Mouse (Mus musculus) left cerebral cortex, postnatal 4 days (tissue): ENCODE measurements around the gene Arhgef28. TPM values are rescaled to one million over a fixed set of nuclear protein-coding genes. Genes with fewer than 3 reads are reported as not detected.
A peak's percentile ranks its signal among the peaks of the same experiment; 100 is the strongest.

Experiments
- DNase-seq: peaks from one replicate; pipeline ENCODE4 v3.0.0-alpha.2; 2022
- intact Hi-C: fragments of 180-260 bp; cut with DNase I; formaldehyde crosslinking; loops from one replicate; pipeline ENCODE4 v1.15.1; 2025
- total RNA-seq, 2 experiments: library from RNA; stranded (reverse); gene quantifications; 2 replicates each; pipeline ENCODE4 v1.2.3; 2021

Arhgef28 gene
- total RNA-seq, 2 experiments from 2014 or later = 43.8 to 49.9 TPM

DNA sequence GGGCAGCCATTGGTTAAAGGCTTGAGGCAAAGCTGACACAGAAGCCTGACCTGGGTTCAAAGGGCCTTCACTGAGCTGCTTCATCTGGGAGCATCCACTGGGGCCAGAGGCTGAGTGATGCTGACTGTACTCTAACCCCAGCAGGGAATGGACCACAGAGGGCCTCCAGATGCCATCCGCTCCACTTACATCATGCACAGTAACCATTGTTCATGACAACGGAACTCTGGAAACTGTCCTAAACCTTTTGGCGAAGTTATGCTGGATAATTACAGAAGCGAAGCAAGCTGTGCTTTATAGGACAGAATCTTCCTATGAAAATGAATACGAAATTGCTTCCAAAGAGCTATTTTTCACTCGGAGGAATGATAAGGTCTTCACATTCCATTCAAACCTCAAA, 219.5 kb downstream of the Arhgef28 start:
- DNase-seq = no peak
- intact Hi-C loops = no loop called here

DNA sequence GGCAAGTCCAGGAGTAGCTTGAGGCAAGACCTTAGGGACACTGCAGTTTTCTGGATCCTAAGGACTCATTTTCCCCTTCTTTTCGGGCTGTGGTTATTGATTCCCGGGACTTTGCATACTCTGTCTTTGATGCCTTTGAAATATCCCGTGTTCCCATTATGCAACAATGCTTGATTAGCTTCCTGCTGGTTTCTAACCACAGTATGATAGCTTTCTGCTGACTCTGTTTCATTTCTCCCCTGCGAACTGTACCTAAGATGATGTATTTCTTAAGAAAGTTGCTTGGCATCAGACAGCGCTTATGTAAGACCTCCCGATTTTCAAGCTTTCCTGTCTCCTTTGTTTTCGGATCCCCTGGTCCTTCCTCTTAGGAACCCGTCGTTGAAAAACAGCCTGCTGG, 229.1 kb downstream of the Arhgef28 start:
- DNase-seq = no peak
- intact Hi-C loops = no loop called here

DNA sequence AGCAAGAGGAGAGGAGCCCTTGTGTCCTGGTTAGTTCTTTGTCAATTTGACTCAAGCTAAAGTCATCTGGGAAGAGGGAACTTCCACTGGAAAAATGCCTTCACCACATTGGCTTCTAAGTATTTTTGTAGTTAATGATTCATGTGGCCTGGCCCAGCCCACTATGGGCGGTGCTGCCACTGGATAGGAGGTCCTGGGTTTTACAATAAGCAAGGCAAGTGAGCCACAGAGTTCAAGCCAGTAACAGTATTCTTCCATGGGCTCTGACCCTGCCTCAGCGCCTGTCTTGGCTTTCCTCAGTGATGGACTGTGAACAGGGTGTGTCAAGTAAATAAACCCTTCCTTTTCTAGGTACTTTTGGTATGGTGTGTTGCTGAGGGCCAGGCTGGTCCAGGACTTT, 229.6 kb downstream of the Arhgef28 start:
- no peak for DNase-seq
- intact Hi-C loops = no loop called here

DNA sequence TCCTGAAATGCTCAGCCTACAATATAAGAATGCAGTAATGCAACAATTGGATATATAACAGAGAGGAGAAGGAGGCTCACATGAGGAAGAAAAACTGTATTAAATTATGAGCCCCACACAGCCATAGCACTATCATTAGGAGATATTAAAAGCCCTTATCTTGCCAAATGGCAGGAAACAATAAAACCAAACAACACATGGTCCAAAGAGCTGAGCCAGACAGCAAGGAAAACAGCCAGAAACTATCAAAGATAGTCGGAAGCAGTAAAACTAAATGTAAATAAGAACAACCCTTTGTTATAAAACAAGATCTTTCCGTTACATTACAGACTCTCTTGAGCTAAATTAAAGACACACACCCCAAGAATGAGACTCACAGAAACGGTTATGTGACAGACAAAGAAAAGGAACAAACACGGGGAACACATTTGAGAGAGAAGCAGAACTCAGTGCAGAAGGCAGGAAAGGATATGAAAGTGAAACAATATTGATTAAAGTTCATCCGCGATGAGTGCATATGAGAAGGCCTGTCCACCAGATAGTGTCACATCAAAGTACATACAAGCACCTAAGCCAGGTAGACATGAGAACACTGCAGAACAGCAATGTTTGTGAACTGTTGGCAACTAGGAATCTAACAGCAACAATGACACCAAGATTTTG, 231.6 kb downstream of the Arhgef28 start:
- intact Hi-C loops = no loop called here
- no peak for DNase-seq

DNA sequence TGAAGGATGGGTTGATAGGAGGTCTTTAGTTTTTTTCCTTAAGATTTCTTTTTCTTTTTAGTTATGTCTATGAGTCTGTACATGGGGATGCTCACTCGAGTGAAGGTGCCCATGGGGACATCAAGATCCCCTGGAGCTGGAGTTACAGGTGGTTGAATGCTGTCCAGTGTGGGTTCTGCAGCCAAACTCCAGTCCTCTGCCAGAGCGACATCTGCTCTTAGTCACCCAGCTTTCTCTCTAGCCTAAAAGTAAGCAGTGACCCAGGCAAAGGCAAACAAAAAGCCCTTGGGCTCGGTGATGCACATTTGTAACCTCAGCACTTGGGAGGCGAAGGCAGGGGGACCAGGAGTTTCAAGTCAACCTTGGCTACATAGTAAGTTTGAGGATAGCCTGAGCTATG, 232.3 kb downstream of the Arhgef28 start:
- intact Hi-C loops = no loop called here
- DNase-seq = no peak

DNA sequence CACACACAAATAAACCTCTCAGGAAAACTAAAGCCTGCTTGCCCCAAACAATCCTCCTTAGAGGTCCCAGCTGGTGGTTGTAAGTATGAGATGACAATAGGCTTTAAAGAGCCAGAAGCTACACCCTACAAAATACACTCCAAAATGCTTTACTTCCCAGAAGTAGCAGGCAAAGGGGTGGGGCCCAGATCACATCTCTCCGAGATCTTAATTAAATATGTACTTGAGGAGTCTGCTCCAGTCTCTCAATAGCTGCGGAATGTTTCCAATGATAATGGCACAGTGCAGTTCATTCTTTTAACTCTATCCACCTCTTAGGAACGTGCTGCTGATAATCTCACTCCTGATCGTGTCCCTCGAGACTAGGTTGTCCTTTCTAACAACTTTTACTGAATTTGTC, 240.2 kb downstream of the Arhgef28 start:
- intact Hi-C loops = no loop called here
- DNase-seq = no peak

DNA sequence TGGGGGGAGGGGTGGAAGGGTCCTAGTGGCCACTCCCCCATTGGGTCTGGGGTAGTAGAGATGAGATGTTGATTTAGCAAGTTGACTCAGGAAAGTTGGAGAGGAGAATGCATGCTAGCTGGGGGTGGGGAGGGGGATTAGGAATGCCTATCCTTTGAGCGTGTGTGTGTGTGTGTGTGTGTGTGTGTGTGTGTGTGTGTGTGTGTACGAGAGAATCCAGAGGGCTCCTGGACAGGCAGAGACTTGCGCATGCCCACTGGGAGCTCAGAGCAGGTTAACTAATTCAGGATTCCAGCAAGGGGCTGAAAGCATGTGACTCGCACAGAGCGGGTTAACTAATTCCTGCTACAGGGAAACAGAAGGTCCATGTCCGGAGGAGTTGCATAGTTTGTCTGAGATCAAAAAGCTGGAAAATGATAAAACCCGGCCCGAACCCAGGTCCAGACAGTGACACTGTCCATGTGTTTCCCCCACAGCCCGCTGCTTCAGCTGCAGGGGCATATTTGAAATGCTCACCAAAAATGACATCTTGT, 241.3 kb downstream of the Arhgef28 start:
- no peak for DNase-seq
- intact Hi-C loops = no loop called here

DNA sequence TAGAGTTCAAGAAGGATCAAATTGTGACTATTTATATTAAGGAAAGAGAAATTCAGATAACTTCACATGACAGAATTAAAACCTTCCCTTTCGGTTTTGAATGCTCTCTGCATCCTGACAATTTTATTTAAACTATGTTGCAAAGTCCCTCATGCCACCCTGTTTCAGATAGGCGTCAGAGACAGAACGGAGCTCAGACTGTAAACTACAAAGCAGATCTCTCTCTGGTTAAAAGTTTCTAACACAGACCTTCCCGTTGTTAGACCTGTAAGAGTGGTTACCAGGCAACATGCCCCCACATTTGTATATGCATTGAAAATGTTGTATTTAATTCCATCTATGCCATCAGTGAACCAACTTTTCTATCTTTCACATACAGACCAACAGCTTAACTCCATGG, 246.1 kb downstream of the Arhgef28 start:
- intact Hi-C loops = no loop called here
- no peak for DNase-seq

DNA sequence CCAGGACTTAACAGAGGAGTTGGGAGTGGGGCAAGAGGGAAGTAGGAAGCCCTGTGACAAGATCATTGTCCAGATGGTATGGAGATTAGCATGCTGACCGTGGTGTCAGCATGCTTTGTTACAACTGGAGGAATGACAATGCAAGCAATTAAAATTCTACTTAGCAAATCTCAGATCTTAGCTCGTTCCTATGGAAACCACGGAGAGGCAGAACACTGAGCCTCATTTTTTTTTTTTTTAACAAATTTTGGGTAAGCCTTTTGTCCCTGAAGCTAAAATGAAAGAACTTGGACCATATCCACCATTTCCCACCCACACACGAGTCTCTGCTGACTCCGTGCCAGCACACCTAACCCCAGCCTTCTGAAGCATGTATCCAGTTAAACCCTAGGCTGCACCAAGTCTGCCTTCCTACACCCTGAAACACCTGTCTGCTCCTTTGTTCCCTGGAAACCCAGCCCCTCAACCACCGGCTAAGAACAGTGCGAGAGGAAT, 246.8 kb downstream of the Arhgef28 start:
- intact Hi-C loops = no loop called here

DNA sequence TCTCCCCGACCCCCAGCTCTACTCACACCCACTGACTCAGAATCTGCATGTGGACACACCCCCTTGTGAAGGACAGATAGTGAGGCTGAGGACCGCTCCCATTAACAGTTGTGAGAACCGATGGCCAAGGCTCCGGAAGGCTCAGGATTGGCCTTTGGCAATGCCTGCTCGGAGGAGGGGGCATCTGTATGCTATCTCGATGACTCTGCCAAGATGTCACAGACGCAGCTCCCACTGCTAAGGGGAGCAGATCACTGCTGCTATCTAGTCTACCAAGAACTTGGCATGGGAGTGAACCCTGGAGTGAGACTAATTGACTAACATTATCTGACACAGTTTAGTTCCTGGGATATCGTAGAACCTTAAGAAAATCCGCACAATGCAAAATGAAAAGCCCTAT, 250.5 kb downstream of the Arhgef28 start:
- intact Hi-C loops = no loop called here
- peak; percentile 51 for DNase-seq

More for the DNA sequence above, 246.8 kb downstream of the Arhgef28 start:
- DNase-seq = peak; percentile 21

DNA sequence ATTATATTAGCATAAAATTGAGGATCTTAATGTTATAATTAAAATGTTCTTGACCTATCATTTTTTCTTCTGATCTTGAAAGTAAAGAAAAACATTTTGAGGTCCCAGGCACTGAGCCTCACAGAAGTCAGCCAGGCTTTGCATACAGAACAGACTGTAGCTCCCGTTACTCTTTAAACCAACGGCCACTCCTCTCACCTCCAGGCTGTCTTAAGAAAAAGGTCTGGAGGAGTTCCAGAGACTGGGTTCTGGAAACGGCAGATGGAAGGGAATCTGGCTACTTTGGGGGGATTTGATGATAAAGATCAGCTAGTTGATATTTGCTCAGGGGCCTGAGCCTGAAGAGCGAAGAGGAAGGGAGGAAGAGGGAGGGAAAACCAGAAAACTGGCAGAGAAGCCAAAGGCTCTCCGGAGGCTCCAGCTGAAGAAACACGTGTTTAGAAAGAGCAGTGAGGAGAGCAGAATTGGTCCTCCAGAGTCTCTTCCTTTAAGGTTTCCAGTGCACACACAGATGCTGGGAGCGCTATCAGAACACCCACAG, 251.2 kb downstream of the Arhgef28 start:
- intact Hi-C loops = no loop called here
- DNase-seq = no peak

DNA sequence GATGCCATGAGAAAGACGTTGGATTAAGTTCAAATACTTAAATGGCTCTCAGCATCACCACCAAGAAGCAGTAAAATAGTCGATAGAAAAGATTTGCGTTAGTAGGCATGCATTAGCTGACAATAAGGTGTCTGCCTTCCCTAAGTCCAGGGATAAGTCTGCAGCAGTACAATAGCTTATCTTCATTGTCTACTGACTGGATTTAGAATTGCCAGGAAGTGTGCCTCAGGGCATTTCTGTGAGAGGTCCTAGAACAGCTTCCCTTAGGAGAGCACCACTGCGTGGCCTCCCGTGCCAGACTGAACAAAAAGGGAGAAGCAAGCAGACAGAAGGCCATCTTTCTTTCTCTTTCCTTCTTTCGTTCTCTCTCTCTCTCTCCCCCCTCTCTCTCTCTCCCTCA, 252.2 kb downstream of the Arhgef28 start:
- intact Hi-C loops = no loop called here
- DNase-seq = no peak

DNA sequence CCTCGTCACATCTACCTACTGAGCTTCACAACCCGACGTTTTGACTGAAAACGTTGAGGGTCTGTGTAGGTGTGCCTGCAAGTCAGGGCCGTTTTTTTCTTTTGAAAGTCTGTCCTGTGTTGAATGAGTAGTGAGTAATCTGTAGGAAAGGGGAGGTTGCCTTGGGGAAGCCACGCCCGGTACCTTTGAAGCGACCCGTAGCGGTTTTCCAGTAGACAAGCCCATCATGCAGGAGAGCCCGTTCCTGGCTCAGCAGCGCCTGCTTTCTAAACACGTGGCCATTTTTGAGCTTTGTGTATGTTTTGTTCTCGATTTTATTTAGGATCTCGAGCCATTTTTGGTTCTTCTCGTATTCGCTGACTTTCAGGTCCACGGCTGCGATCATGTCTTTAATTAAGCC, 252.7 kb downstream of the Arhgef28 start:
- no peak for DNase-seq
- intact Hi-C loops = no loop called here

DNA sequence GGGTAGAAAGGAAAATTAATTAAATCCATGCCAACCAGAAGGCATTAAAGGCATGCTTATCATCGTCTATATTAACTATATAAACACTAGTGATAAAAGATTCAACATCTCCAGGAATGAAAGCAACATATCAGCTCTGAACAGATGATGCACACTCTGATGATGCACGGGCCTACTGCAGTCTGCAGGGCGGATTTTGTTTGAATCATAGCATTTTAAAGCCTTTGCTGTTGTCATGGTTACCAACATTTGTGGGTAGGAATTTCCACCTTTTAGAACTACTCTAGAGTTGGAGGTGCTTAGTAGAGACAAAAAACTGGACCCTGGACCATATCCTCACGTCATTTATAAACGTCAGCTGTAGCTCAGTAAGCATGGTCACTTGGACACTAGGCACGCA, 257.4 kb downstream of the Arhgef28 start:
- intact Hi-C loops = loop anchor here (10.0 kb wide), 1 partner anchor 286 kb away; no protein-coding TSS in a partner anchor
- DNase-seq = no peak

DNA sequence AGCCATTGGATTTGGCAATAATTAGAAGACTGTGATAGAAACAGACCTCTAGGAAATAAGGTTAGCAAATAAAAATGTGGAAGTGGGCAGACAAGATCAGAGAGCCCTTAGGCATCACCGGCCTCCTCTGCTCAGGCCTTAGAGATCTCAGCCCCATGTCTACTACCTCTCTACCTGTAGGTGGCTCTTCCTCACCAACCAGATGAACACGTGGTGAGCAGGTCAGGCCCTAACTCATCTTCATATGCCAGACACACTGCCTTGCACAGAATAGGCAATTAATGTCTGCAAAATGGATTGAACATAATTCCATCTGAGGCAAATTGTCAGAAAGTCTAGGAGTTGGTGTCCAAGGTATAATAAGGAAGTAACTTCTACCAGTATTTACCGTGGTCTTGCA, 258.6 kb downstream of the Arhgef28 start:
- no peak for DNase-seq
- intact Hi-C loops = loop anchor here (10.0 kb wide), 1 partner anchor 287 kb away; no protein-coding TSS in a partner anchor

DNA sequence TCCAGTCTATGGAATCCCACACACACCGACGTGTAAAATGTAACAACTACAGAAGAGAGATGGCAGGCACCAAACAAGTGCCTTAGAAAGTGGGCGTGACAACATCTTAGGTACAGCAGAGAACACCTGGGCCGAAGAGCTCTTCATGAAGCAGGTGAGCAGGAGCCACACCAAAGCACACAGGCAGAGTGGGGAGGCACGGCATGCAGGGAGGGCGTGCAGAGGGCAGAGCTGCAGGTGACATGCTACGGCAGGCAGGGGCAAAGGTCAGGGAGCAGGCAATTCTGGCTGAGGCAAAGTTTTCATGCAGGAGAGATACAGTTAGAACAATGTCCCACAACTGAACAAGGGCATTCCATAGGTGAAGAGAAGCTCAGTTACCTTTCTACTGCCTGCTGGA, 259.8 kb downstream of the Arhgef28 start:
- intact Hi-C loops = loop anchor here (10.0 kb wide), 1 partner anchor 288 kb away; no protein-coding TSS in a partner anchor
- no peak for DNase-seq

DNA sequence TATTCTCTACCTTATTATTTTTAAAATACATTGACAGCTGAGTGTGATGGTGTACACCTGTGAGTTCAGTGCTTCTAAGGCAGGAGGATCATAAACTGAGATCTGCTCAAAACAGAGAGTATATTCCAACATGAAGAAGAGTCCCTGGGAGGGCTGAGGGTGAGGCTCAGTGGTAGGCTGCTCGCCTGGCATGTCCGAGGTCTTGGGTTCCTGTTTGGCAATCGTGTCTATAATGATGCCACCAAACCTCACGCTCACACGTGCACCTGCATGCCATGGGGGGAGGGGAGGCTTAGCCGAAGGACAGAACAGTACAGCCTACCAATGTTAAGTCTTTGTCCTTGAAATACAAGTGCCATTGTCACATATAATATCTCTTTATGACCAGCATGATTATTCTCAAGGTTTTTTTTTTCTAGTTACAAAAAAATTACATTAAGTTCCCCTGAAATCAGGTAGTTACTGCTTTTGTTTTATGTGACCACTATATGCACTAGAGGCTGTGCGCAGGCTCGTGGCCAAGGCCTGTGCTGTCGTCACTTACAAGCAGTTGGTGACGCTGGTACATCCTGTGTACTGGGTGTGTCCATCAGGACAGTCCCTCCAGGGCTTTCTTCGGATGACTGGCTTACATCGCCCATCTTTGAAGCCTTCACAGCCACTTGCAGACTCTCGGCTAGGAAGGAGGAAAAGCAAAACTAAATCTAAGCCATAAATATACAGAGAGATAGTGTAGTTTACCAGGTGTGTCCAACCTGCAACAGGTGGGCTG, 264.1 kb downstream of the Arhgef28 start:
- intact Hi-C loops = loop anchor here (10.0 kb wide), 1 partner anchor 293 kb away; no protein-coding TSS in a partner anchor
- no peak for DNase-seq

DNA sequence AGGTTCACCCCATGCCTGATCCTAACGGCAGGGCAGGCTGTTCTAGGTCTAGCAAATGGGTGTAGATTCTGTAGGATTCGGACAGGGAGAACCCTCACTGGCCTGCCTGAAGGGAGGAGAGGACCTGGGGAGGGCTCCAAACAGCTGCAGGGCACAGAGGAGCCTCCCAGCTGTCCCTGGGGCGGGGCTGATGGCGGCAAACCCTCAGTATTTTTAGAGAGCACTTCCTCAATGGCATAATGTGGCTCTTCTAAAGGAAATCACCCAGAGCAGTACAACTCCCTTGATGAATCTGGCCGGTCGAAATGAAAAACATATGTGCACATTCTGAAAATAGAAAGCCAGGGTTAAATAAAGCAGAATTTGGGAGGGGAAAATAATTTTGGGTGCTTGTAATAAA, 265.1 kb downstream of the Arhgef28 start:
- intact Hi-C loops = loop anchor here (10.0 kb wide), 1 partner anchor 294 kb away; no protein-coding TSS in a partner anchor
- DNase-seq = no peak

DNA sequence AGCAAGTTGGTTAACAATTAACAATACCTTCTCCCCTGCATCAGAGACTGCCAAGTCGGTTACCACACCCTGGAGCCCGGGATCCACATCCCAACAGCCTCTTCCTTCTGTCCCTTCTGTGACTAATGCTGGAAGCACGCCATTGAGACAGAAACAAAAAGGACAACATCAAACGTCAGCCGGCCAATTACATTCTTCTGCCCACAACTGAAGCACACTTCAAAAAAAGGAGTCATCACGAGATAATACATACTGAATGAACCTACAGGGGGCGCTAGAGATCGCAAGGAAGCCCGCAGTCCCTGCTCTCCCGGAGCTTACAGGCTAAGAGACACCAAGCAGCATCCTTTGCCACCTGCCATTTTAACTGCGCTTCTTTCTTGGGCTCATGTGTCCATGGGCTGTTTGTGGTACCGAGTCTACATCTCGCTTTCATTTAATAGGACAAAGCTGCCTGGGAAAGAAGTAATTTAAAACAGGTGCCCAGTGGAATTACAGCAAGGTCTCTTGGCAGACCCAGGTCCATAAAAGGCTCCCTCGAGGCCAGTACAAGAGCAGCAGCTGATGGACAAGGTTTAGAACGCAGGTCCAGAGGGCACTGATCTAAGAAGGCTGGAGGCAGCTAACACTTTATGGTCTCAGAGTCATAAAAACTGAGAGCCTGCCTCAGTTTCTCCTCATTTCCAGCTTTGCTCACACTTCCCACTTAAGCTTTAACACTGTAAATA, 266.6 kb downstream of the Arhgef28 start:
- DNase-seq = peak; percentile 20

DNA sequence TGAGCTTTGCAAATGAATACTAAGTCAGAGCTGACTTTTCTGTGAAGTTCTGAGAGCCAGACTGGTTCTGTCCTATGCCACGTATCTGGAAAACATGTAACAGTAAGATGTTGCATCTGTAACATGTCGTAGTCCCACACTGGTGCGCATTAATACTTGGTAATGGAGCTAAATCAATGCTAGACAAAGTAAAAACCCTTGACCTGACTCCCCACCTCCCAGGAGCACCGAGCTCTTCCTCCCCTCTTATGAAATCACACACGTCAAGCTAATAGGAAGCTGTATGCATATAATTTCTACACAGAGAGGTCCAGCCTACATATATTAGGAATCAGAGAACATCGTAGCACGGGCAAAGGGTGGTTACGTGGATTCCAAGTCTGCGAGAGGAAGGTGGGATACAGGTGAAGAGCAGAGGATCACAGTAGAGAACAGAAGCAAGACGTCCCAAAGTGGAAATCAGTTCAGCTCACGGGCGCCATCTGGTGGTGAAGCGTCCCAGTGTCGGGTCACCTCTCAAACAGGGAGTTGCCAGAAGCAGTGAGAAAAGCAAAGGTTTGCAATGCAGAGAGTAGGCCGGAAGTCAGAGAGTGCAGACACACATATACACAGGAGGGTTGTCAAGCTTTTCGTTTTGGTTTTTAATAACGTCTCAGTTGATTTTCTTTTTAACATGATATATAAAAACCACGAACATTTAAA, 267.5 kb downstream of the Arhgef28 start:
- intact Hi-C loops = loop anchor here (1.0 to 10.0 kb wide), 2 partner anchors 324 to 703 kb away; no protein-coding TSS in a partner anchor
- peak; percentile 92 for DNase-seq

More for the DNA sequence above, 266.6 kb downstream of the Arhgef28 start:
- intact Hi-C loops = loop anchor here (10.0 kb wide), 2 partner anchors 295 to 325 kb away; no protein-coding TSS in a partner anchor
